Mouse (Mus musculus) CD4-positive, CD25-positive, alpha-beta regulatory T cell, adult 4 months (primary cell): ENCODE data around the gene Spint2. TPM values are rescaled to one million over a fixed set of nuclear protein-coding genes. Genes with fewer than 3 reads are reported as not detected.

Experiments used
- ATAC-seq: one replicate; pipeline ENCODE4 v1.8.0; 2017
- polyA plus RNA-seq, 2 experiments: library from polyadenylated mRNA; unstranded; fragments of 100-300 nt; shearing (Covaris generic); gene quantifications; one replicate each; pipeline ENCODE4 v1.2.1; 2017

The Spint2 gene
- polyA plus RNA-seq, 2 experiments from 2014 or later = 71.7 to 73.2 TPM

DNA sequence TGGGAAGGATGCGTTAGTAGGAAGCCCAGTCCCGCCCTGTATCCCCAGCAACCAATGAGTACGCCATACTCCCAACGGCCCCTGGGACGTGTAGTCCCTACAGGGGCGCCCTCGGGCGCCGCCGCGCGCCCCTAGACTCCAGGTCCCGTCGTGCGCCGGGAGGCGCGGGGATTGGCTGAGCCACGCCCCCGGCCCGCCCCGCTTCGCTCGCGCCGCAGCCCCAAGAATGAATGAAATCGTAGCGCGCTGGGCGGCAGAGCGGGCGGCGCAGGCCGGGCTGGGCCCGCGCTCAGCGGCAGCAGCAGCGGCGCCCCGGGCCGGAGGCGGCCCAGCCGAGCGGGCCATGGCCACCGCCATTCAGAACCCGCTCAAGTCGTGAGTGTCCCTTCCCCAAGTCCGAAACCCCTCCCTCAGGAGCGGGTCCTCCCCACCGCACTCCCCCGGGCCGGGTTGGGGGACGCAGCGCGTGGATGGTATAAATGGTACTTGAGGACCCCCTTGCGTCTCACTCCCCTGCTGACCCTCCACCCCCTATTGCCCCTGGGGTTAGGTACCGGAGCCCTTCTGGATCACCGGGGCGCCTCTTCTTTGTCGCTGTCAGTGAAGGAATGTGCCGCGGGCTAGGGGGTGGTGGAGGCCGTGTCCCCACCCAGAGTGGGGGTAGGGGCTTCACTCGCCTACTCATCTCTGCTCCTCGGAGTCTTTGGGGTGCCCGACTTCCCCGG, 22.2 kb upstream of the Spint2 start, which contains the start of gene Dpf1:
Gene Dpf1, plus strand, starts transcription at position 214 of the 725 bp plus-strand sequence.
- ATAC-seq = peak; percentile 56

- no peak for ATAC-seq
These were observed 20.9 kb upstream of the Spint2 start for GRCm38 (mm10) chr7:29302641-29303040.

GRCm38 (mm10) chr7:29301127-29301566, 19.4 kb upstream of the Spint2 start:
- no peak for ATAC-seq

DNA sequence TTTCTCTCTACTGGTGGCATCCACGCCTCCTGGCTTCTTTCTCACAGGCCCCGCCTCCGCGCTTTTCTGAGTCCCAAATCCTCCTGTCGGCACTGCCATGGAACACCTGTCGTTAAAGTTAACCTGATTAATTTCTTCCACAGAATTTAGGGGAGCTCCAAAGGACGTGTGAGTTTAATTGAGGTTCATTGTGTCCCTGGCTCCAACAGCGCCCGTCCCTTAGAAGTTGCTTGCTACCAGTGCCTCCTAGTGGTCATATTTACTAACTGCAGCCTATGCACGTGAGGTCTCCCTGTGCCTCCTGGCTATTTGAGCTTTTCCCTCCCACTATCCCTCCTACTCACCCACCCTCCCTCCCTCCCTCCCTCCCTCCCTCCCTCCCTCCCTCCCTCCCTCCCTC, 15.3 kb upstream of the Spint2 start:
- peak; percentile 74 for ATAC-seq

- ATAC-seq = no peak
These were observed 14.3 kb upstream of the Spint2 start for GRCm38 (mm10) chr7:29295861-29296647.

DNA sequence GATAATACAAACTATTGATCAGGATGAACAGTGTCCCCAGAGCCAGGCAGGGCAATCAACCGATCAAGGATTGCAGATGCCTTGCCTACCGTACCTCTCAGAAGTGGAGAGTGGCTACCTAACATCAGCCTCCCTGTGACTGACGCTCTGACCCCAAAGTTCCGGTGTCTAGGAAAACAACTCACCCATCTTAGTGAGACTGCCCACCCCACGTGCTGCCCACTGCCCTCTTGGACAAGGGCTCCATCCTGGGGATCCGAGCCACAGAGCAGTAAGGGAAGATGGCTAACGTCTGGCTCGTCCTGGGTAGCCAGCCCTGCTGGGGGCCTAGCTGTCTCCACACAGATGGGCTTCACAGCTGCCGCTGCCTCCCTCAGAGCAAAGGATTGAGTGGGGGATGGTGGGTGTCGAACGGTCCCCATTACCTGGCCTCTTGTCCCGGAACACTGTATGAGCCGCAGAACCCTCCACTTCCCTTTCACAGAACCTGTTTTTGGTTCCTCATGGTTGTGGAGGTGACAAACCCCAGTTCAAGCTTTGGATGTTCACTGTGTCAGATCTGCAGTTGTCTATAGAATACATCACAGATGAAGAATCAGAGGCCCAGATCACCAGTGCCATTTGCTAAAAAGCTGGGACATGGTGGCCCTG, 12.5 kb upstream of the Spint2 start:
- ATAC-seq = no peak

DNA sequence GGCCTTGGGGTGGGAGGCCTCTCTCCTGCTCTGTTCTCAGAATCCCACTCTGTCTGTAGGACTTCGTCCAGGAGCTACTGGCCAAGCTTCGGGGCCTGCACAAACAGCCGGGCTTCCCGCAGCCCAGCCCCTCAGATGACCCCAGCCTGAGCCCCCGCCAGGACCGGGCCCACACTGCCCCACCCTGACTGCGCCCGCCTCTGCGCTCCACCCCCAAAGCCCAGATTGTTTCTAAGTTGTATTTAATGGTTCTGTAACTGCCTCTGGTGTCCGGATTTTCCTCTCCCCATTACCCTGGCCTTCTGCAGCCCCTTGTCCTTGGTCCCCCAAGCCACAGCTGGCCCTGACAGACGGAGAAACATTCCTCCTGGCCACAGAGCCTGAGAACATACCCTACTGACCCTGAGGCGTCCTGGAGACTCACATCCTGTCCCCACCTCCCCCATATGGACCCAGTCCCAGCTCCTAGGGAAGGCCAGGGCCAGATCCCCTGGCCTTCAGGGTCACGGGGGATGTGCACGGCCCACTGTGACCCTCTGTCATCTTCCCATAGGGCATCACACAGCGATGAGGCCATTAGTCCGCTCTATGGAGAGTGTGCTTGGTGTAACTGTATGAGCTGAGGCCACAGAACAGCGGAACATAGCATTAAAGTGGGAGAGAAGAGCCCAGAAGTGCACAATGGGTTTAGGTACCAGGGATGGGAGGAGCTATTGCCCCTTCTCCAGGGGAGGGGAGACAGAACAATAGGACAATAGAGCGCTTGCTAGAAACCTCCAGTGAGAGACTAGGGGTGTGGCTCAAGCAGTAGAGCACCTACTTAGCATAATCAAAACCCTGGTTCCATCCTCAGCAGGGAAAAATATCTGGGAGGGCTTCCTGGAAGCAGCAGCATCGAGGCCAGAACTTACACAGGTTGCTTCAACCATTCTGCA, 11.7 kb upstream of the Spint2 start:
- no peak for ATAC-seq

DNA sequence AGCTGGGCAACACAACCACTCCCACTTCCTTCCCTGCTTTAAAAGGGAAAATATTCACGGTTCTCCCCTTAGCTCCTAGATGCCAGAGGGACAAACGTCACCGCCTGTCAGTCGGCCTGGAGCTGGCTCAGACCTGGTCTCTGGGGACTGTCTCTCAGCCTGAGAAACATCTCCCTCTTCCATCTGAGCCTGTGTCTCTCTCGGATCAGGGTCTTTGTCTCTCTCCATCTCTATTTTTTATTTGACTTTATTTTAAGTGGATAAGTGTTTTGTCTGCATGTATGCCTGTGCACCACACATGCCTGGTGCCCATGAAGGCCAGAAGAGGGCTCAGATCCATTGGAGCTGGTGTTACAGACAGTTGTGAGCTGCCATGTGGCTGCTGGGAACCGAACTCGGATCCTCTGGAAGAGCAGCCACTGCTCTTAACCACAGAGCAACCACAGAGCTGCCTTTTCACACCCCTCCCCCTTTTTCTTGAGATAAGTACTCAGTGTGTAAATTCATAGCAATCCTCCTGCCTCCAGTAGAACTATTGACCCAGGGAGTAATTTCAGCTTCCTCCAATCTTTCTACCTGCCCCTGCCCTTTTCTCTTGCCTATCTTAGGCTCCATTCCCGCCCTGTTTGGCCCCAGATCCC, 10.9 kb upstream of the Spint2 start:
- no peak for ATAC-seq

GRCm38 (mm10) chr7:29291616-29292457, 10.1 kb upstream of the Spint2 start:
- no peak for ATAC-seq

DNA sequence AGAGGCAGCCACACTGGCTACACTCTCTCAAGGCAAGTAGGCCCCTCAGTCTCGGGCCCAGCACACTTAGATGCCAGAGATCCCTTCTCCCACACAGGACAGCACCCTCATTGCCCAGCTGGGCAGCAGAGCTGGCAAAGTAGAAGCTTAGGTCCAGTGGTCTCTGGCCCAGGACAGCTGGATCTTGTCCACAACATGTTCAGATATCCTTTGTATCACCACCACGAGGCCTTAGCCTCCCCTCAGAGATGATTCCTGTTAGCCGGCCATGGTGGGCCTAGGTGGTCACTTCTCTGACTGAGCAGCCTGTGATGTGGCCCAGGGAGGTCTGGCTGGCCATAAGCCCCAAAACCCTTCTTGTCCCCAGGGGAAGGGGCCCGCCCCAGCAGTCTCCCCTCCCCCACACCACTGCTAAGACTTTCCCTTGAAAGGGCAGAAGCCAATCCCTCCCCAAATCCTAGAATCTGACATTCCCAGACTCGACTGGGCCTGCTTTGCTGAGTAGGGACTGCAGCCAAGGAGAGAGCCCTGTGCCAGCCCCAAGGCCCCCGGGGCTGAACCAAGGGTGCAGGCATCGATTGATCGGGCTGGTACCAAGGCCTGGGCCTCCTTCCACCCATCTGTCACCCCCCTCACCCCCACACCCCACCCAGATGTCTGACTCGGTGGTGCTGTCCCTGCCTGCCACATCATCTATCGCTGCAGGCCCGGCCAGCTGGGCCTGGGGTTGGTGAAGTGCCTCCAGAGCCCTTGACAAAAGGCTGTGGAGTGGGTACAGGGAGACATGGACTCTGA, 9.2 kb upstream of the Spint2 start:
- ATAC-seq = no peak

DNA sequence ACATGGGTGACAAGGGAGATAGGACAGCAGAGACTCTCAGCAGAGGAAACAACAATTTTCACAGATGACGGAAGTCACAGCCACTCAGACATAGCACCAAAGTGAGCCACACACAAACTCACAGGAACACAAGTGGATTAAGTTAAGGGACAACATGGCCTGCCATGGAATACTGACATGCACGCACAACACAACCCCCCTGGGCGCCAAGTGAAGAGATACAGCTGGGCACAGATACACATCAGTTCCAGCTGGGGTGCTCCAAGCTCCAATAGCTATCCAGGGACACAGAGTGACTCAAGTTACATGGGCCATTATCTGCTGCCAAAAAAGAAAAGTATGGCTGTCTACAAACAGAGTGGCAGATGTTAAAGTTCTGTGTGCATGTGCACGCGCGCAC, 8.1 kb upstream of the Spint2 start:
- no peak for ATAC-seq

DNA sequence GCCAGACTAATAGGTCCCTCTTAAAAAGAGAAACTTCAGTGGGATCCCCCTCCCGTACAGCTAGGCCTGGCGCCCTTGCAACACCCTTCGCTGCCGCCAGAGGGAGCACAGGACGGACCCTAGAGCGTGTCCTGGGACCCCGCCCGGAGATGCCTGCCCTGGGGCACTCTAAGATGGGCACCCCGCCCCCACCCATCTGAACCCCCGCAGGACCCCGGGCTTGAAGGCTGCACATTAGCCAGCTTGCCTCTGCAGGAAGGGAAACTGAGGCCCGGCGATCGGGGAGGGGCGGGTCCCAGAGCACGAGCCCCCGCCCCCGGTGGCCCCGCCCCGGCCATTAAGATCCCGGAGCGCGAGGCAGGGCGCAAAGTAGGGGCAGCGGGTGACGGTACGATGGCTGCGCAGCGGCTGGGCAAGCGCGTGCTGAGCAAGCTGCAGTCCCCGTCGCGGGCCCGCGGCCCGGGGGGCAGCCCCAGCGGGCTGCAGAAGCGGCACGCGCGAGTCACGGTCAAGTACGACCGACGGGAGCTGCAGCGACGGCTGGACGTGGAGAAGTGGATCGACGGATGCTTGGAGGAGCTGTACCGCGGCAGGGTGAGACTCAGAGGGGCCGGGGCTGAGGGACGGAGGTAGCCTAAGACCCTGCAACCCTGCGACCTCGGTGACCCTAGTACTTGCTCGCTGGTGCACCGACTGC, 7.4 kb upstream of the Spint2 start, which contains the start of gene Ppp1r14a:
Gene Ppp1r14a, plus strand, starts transcription at position 367 of the 697 bp plus-strand sequence.
- peak; percentile 61 for ATAC-seq

DNA sequence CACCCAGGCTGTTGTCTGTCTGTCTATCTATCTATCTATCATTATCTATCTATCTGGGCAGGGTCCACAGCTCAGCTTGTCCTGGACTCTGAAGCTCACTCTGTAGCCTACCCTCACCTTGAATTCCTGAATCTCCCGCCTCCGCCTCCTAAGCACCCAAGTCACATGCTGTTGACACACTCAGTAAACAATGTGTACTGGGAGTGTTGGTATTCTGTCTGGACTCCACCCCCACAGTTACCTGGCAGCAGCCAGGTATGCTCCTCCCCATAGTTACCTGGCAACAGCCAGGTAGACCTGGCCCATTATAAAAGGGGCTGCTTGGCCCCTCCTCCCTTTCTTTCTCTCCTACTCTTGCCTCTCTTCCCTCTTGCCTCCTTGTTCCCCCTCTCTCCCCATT, 6.4 kb upstream of the Spint2 start:
- no peak for ATAC-seq

DNA sequence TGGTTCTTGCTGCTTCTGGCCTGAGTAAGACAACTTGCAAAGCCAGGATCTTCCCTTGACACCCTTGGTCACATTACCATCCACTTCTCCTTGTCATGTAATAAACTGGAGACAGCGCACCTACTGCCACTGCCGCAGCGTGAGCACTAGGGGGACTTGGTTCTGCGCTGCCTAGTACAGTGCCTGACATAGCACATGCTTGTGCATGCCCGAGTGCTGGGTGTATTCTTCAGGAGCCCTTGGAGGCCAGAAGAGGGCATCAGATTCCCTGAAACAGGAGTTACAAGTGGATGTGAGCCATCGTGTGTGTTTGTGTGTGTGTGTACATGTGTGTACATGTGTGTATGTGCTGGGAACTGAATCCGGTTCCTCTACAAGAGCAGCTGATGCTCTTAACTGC, 5.8 kb upstream of the Spint2 start:
- no peak for ATAC-seq

DNA sequence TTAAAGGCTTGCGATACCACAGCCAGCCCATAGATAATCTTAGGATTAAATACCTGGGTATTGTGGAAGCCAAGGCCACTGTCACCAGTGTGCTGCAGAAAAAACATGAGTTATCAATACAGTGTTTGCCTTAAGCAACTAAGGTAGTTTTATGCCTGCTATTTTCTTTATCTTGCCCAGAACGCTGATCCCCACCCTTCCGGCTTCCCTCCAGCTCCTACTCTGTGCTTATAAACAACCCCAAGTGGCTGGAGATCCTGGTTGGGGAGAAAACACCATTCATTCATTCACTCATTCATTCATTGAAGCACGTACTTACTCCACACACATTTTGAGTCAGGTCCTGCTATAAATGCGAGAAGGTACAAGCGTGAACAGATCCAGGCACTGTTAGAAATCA, 2.8 kb upstream of the Spint2 start:
- ATAC-seq = no peak

DNA sequence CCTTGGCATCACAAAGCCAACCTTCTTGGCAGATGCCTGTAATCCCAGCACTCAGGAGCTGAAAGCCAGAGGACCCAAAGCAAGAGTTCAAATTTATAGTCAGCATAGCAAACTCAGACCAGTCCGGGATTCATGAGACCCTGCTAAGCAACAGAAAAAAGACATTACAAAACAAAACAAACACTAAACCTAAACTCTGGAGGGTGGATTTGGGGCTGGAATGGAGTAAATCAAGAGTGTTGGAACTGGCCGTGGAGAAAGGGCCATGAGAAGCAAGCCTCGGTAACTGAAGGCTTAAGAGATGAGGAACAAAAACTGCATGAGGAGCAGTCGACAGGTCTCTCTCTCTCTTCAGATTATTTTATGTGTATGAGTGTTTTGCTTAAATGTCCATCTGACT, 2.2 kb upstream of the Spint2 start:
- ATAC-seq = no peak

DNA sequence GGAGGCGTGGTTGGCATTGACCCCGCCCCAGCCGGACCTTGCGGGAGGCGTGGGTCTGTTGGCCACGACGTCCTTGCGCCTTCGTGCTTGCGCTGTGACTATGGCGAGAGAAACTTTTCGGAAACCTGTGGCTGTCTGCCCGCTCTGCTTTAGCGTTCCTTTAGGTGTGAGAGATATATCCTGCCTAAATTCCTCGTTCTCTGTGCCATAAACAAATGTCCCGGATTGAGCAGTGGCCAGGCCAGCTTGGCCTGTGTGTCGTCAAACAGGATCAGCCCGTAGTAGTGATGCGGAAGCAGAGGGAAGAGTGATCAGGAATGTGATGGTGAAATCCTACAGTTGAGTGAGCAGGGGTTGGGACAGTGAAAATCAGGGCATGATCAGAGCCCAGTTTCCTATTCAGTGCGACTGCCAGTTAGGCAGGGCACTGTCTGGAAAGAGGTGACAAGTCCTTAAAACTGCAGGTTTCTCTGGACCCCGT, 402 bp upstream of the Spint2 start:
- ATAC-seq = no peak

DNA sequence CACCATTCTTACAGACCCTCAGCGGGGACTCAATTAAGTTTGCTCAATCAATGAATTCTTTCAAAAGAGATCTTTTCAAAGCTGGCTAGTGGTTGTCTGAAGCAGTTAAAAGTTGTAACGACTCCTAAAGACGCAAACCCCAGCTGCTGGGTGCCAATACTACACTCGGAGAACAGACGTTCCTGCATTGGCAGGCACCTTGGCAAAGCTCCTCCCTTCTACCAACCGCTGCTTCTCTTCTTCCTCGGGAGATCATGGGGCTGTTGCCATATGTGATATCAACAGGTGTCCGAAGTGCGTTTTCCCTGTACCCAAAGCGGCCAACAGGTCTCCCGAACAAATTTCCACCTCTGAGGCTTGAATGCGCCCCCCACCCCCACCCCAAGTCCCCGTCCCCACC, 911 bp downstream of the Spint2 start:
- peak; percentile 34 for ATAC-seq

- ATAC-seq = no peak
These were observed 1.8 kb downstream of the Spint2 start for GRCm38 (mm10) chr7:29279924-29280323.
